Mouse (Mus musculus): Measurements from ENCODE around the gene Hmx3.

DNA sequence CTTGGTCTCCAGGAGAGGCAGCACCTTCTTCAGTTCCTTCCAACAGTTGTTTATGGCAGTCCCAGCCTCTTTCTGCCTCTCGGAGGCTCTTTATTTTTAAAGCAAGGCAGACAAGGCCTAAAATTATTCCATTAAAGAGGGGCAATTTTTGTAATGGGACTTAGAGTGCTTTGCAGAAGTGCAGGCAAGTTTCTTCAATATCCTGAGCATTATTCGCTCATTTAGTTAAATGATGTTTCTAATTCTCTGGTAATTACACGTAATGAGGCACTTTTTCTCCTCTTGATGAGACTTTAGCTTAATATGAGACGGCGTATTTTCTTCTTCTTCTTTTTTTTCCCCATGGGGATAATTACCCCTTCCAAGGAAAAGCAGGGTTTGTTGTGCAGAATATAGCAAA, 42.9 kb downstream of the Hmx3 start:
- TF ChIP-seq CTCF (IDR thresholded peaks at IDR 0.05; ENCODE audit: control insufficient read depth, insufficient read depth, low read length) = no peak
- no peak for TF ChIP-seq POLR2A (IDR thresholded peaks at IDR 0.05; ENCODE audit: borderline replicate concordance, control insufficient read depth, low read depth, low read length)
